Mouse (Mus musculus) urinary bladder, postnatal 10 days (tissue): Measurements from ENCODE around the gene Fam161a.

Experiments
- DNase-seq: peaks from one replicate; pipeline ENCODE4 v3.0.0; 2022; ENCODE audit warnings: low spot score

Gene Fam161a

DNA sequence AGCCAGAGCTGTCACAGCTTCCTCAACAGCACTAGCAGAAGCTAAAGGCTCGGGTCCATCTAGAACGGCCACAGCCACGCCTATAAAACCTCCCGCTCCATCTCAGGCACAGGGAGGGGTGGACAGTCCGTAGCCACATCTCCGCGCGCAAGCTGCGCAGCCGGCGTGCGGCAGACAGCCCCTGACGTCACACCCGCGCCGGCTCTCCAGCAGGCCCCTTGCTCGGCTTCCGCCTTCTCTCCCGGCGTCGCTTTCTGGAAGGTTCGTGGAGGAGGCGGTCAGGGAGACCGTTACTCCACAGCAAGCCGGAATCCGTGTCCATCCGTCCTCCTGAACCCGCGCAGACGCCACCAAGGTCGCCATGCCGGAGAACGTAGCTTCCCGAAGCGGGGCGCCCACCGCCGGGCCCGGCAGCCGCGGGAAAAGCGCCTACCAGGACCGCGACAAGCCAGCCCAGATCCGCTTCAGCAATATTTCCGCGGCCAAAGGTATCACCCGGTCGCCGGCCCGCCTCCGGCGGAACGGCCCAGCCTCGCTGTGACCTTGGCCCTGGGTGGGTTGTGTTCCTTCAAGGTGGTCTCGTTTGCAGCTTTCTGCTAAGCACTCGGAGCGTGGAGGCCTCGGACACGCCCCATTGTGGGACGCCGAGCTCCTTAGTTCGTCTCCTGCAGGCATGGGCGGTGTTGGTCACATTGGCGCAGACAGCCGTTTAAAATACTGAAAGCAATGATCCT lies 16.8 kb upstream of the Fam161a start, which contains the start of gene Cct4:
Gene Cct4 (plus strand): TSS at position 127 of the 734 bp plus-strand sequence.
- peak; percentile 79 for DNase-seq

DNA sequence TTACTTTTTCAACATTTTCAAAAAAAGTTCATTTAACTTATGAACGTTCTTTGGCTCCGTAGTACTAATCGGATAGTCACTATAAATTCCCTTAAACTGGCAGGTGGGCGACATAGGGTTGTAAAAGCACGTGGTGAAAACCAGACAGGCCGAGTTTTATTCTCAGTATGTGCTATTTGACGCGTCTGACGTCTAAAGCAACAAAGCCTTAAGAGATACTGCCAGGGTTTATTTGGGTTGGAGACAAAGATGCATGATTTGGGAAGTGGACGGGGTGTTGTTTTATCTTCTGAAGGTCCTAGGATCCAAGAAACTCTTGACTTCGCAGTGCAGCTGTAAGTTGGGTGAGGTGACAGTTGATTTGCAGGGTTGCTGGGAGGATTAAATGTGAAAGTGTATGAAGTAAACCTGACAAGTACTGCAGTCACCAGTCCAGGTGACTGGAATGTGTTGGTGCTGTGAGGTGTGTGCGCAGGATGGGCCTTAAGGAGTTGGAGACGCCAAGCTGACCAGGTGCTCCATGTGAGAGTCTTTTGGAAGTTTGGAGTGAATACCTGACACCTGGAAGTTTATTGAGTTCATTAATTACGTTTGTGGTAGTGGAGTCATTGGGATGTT lies 16.0 kb upstream of the Fam161a start:
- no peak for DNase-seq

DNA sequence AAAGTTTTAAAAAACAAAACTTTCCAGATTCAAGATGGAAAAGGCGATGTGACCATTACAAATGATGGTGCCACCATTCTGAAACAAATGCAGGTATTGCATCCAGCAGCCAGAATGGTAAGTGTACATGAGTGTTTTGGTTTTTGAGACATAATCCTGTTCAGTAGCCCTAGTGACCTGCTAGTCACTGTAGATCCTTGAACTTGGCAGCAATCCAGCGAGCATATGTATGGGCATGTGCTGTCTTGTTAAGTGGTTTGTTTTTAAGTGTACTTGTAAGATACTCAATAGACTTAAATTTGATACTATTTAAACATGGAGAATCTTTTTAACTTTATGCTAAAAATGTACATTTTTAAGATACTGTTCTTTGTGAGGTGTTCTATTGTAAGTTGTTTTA lies 13.1 kb upstream of the Fam161a start:
- no peak for DNase-seq

DNA sequence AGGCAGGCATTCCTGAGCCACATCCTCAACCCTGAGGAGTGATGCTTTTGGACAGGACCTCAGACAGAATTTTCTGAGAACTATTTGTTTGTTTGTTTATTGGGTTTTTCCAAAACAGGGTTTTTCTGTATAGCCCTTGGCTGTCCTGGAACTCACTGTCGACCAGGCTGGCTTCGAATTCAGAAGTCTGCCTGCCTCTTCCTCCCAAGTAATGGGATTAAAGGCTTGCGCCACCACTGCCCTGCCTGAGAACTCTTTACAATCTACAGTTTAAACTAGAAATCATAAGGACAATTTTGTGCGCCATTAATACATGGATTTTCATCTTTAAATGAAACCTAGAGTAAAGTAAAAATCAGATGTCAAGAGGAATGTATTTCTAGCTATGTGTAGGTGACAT lies 11.9 kb upstream of the Fam161a start:
- DNase-seq, result no peak

DNA sequence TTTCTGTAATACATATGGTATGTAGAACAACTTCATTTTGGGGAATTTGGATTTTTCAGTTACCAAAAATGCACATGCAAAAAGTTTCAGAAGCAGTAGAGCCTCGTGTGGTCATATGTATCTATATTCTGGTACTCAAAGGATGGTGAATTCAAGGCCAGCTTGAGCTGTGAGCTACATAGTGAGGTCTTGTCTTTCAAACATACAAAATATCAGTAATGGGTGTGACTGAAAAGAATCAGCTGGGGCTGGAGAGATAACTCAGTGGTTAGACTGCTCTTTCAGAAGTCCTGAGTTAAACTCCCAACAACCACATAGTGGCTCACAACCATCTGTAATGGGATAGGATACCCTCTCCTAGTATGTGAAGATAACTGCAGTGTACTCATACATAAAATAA lies 9.0 kb upstream of the Fam161a start:
- no peak for DNase-seq

DNA sequence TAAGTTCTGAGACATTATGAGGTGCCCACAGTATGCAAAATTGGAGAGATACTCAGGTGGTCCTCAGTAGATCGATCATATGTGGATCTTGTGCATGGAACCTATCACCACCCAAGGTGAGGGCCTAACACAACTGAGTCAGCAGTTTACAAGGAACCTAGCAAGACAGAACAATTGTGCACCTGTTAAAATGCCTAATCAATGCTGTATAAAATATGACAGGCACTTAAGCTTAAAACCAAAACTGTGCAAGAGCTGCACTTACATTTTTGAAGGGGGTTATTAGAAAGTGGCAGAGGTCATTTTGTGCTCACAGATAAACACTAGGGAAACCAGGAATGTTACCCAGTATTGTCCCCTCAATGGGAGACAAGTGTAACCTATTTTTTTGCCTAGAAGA lies 2.1 kb upstream of the Fam161a start:
- DNase-seq, result no peak

DNA sequence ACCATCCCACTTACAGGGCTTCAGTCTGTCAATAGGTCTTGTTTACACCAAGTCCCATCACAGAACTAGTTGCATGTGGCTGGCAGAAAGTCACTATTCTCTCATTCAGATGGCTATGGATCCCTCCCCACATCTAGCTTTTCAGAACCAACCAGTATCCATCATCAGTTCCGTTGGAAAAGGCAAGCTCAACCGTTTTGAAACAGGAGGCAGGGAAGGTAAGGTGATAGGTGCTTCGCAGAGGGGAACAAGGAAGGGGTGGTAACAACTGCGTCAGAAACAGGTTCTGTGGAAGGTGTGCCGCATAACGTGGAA lies 208 bp upstream of the Fam161a start:
- DNase-seq, result no peak

DNA sequence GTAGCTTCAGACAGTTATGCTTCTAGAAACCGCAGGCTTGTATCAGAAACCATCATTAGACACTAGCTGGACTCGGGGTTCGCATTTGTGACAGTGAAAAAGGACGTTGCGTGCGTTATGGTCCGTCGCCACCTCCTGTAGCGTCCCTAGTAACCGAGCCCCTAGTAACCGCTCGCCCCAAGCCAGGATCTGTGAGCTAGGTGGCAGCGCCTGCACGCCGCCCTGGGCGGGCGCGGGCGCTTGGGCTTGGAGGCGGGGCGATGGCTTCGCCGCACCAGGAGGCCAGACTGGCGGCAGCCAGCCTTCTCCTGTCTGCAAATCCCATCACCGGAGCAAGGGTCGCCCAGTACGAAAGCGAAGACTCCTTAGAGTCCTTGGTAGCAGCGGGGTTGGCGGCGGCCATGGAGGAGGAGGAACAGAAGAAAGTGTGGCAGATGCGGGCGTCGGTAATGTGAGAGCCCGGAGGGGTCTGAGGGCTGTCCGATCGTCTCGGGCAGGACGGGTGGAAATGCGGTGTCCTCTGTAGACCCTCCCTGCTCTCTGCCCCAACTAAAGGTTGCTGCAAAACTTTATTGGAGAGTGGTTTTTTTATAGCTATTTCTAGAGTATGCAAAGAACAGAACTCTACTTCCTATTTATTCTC lies 971 bp downstream of the Fam161a start:
- DNase-seq, result peak; percentile 17

DNA sequence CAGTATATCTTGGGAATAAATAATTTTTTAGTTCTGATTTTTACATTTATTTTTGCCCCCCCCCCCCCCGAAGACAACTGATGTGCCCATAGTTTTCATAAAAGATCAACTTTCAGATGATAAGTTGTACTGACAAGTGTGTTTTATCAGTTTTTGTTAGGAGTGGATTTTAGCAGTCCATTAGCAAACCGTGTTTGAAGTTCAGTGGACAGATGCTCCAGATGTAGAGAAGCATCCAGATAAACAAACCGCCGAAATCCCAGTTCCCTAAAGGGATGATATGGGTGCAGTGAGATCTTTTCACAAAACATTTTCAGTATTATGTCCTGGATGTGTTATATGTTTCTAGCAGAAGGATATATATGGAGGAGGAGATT lies 1.5 kb downstream of the Fam161a start:
- DNase-seq, result no peak

DNA sequence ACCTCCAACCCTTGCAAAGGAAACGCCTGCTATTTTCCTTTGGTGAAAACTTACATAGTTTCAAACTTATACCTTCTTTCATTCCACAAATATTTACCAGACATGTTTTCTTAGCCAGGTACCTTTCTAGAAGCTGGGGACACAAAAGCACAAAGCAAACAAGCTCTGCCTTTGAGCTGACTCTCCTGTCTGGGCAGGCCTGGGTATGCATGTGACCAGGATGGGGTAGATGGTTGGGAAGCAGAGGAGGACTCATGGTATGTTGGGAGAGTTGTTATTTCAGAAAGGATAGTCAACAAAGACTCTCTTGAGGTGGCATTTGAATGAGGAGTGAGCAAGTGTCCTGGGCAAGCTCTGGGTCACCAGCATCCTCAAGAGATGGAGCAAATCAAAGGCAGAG lies 5.8 kb downstream of the Fam161a start:
- DNase-seq, result no peak

DNA sequence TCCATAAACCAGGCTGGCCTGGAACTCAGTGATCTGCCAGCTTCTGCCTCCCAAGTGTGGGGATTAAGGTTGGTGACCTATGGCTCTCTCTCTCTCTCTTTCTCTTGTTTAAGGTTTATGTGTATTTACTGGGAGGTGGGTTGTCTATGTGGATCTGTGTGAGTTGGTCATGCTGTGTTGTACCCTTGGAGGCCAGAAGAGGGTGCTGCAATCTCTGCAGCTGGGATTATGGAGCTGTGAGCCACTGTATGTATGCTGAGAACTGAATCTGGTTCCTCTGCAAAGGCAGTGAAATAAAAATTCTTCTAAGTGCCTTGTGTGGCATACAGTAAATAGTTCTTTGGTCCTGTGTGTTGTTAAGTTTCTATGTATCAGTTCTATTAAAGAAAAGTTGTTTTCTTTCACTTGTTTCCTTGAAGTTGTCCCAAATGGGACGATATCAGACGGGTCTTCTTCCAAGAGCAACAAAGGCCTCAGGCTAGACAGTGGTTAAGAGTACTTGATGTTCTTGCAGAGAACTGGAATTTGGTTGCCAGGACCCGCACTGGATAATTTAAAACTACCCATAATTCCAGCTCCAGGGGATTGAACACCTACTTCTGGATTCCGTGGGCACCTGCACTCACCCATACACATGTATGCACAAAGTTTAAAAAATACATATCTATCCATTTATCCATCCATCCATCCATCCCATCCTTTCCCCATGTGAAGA lies 6.4 kb downstream of the Fam161a start:
- DNase-seq, result no peak

DNA sequence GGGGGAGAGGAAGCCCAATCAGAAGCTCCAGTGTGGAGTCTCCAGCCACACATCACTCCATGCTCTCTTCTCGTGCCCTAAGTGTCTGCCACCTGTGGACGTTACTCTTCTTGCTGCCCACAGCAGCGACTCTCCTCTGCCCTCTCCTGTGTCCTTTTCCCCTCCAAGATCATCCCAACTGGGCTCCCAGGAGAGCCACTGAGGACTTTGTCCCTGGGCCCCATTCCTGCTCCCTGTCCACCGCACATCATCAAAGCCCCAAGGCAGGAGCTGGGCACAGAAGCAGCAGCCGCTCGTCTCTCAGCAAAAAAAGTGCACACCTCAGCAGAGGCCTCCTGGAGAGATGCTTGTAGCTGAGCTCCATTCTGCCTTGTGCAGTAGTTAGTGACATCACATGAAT lies 7.7 kb downstream of the Fam161a start:
- DNase-seq, result no peak

DNA sequence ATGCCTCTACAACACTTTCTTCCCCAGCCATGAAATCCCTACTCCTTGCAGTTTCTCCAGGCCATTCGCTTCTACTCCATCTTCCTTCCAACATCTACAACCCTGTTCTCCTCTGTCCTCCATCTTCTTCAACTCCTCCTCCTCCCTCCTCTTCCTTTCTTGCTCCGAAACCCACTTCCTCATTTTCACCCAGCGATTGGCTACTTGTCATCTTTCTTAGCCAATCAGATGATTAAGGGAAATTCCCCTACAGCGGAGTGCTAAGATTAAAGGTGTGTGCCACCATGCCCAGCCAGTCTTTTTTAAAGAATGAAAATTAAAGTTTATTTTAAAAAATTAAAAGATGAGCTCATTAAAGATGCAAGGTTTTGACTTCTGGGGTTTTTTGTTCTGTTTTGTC lies 10.6 kb downstream of the Fam161a start:
- DNase-seq, result no peak

DNA sequence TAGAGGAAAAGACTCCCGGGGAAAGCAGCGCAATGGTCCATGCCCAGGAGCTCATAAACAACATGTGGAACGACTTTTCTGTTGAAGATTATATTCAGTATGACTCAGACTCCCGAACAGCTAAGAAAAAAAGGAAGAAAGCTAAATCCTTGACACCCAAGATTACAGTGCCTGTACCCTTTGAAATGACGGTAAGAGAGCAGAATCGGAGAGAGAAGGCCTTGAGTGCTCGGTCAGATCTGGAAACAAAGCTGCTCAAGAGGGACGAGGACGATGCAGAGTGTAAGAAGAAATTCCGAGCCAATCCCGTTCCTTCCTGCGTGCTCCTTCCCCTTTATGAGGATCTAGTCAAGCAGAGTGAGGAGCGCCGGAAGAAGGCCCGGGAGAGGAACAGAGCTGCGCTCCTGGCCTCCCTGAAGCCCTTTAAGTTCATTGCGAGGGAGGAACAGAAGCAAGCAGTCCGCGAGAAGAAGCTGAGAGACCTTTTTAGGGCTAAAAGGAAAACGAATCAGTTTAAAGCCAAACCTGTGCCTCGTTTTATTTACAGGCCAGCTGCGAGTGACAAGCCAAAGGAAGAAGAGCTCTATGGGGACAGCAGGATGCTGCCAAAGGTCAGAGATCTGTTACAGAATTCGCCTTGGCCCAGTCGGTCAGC lies 12.9 kb downstream of the Fam161a start:
- DNase-seq, result no peak

DNA sequence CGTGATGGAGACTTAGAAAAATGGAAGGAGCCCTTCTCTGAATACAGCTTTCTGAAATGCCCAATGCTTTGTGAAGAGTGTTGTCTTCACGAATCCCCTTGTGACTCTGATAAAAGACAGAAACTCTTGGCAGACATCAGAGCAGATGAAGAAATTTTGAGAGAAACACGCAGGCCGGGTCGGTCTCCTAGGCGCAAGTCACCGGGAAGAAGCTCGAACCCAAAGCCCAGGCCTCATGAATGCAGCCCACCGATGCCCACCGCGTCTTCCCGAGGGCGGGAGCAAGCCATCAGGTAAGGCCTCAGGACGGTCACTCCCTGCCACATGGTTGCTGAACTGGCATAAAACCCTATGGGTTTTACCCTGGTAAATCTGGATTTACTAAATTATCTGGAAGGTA lies 13.5 kb downstream of the Fam161a start:
- DNase-seq, result no peak

DNA sequence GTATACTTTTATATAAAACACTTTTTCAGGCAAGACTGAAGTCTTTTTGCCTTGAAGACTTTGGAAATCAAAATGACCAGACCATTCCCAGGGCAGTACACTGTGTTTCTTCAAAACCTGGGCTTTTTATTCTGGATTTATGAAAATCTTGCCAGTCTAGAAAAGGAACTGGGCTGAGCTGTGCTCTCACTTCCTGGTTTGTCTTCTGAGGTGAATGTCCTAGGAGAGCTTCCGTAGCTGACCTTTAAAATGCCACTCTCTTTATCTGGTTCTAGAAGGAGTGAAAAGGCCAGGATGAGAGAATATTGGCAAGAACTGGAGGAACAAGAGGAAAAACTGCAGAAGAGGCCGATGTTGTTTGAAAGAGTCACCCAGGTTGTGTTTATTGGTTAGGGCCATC lies 15.8 kb downstream of the Fam161a start:
- DNase-seq, result no peak

DNA sequence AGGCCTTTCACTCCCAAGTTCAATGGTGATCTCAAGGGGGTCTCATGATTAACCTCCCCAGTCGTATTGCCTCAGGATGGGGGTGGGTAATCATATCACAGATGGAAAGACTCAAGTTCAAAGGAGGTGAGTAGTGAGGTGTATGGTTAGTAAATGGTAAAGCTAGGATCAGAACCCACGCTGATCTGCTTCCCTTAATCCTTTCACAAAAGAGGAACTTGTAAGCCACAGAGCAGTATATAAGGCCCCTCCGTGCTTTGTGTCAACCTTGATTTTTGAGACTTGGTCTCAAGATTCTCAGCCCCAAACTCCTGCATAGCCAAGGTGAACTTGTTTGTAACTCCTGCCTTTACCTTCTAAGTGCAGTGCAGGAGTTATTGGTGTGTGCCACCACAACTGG lies 16.8 kb downstream of the Fam161a start:
- DNase-seq, result no peak

DNA sequence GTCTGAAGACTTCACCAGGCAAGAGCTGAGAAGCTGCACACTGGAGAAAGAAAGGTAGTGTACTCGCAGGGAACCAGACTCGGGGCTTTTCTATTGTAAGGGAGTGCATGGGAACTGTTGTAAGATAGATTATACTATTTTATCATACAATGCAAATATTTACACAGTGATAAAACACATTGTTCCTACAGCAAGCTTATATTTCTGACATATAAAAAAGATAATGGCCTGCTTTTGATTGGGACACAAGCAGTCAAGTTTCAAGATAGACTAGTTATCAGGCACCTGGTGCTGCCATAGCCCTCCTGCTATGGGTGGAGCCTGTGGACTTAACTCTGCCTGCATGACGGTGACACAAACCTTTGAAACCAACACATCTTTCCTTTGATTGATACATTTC lies 21.6 kb downstream of the Fam161a start:
- DNase-seq, result no peak

DNA sequence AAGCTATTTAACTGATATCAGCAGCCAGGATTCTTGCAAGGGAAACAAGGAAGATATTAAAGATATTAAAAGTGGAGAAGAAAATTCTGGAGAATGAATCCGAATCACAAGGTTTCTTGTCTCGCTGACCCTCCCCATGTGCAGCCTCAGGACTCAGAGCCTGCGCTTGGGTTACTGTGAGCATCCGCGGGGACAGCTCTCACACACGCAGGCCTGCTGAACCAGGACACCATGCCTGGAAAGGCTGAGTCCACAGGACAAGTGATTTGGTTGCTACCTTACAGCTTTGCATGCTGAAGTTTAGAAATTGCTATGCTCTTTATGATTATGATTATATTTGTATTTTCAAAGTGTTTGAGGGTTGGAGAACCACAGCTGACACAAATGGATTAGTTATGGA lies 22.1 kb downstream of the Fam161a start:
- no peak for DNase-seq

DNA sequence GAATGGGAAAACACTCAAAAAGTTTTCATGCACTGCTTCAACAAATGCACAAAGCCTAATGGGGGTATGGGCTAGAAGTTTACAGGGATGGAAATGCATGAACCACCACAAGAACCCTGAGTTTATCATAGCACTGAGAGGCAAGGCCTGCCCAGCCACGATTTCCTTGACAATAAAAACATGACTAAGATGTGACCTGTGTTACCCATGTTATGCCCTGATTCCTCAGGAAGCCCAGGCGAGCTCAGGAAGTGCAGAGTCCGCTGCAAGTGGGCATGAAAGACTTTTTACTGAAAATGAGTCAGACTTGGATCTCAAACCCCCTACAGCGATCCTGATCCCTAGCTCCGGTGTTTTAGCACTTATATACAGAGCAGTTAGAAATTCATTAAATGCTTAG lies 39.9 kb downstream of the Fam161a start:
- DNase-seq, result no peak

DNA sequence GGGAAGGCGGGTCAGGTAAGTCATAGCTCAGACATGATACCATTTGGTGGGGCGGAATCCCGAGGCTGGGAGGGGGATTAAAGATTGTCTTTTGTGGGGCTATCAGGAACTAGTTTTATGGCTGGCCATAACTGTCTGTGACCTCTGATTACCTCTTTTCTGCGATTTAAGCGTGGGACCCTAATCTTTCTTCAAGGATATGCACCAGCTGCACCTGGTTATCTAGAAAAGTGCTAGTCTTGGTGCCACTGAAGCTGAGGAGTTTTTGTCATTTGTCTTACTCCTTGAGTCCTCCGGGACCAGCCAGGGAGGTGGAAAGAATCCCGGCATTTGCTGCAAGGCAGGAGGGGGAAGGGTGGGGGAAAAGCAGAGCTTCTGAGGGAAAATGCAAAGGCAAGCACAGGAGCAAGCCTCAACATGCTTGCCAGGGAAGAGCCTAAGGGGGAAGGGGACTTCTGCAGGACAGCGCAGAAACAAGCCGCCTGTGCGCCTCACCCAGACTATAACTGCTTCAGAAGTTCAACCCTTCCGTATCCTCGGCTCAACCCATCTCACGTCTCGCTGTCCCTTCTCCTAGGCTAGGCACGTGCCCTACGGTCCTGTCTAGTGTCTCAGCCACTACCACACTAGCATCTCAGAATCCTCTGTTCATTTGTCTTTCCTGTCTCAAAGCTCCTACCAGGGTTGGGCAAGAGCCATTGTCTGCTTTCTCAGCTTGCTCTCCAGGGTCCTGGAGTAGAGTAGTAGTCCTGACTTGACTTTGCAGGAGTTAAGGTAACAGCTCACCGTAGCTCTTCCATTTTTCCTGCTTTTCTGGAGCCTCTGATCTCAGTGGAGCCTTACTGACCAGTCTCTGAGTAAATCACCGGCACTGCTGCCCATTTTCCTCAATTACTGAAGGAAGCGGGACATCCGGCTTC lies 40.6 kb downstream of the Fam161a start:
- no peak for DNase-seq

DNA sequence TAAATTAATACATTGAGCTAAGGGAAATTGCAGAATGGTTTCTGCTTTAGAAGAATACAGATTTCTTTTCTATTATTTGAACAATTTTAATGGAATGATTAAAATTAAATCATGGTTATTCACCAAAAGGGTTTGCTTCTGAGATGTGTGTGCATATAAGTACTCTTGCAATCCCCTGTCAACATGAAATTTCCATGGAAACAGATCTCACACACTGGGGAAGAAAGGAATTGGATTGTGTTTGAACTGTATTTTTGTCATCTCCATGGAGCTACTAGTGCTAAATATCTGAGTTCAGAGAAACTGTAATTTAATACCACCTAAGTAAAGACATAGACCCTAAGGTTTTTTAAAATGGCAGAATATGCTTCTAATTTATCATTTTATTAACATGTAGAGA lies 42.3 kb downstream of the Fam161a start:
- DNase-seq, result no peak
